ENCODE assay signal across 8 mouse cellular contexts in the genomic region with DNA sequence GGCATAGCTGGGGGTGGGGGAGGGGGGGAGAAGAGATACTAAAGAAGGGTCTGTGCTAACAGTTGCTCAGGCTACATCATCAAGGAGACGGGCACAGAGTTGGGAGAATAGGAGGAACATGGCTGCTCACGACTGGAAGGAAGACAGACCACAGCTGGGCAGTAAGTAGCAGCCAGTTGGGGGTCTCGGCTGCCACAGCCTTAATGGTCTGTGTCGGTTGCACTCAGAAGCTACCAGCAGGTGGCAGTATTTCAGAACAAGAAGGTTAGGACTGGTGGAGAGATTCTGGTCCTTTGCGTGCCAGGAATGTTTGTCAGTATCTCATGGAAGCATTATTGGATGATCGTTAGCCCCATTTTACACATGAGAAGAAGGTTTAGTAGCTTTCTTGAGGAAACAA.
DNase-seq lines count a peak whose midpoint lies in the region; ATAC-seq and TF ChIP-seq lines count a peak whose summit lies in the region.

No protein-coding gene starts in this region.

- CTCF ChIA-PET in Patski (lab: Charles Lee): interaction anchor here (1.1 to 1.2 kb wide), 4 partner anchors 9 to 94 kb away, joined by 3 to 4 read pairs (median 3); no protein-coding TSS in a partner anchor

- peak; percentile 84 for TF ChIP-seq CTCF in Patski (IDR thresholded peaks at IDR 0.05)

- POLR2A ChIA-PET in Patski (lab: Charles Lee): no interaction called here

- ATAC-seq in Patski: peak; percentile 33

- in situ Hi-C loops in Patski (cut with MboI; ENCODE audit: low pct_unique_long_range_greater_than_20kb): loop anchor here (10.0 kb wide), 2 partner anchors 313 to 607 kb away; no protein-coding TSS in a partner anchor

- no peaks in the 10 kb centered on the region for H3K27me3 ChIP-seq in Patski

- intact Hi-C loops in heart, postnatal 14 days (cut with DNase I): loop anchor here (1.0 to 10.0 kb wide), 5 partner anchors 65 to 607 kb away; no protein-coding TSS in a partner anchor

- DNase-seq in adrenal gland, adult (ENCODE audit: inconsistent age in 2 of 2, low spot score in 1 of 2): peak; percentile 39 to 84
- DNase-seq in adrenal gland, adult 8-10 months: no peak
- no peak for DNase-seq in Patski (ENCODE audit: low read depth, low spot score)
- peak; percentile 39 to 76 for DNase-seq in cerebellum, postnatal 4 days (ENCODE audit: low spot score in 2 of 2)
- DNase-seq in heart, postnatal 14 days: peak; percentile 47 to 80
- peak; percentile 23 to 49 for DNase-seq in layer of hippocampus, adult 8-10 months (ENCODE audit: low spot score in 2 of 2)
- DNase-seq in lung, postnatal 25 days (ENCODE audit: low spot score): peak; percentile 51
- DNase-seq in right cerebral cortex, postnatal 14 days: peak; percentile 61

Comparison
In these comparisons a context has a peak if more than half of its experiments do, and no peak if none do; other contexts are left out.
1. DNase-seq: peak in adrenal gland, adult (2 of 2), cerebellum, postnatal 4 days (2 of 2), heart, postnatal 14 days (2 of 2), layer of hippocampus, adult 8-10 months (2 of 2), lung, postnatal 25 days (single experiment) and right cerebral cortex, postnatal 14 days (single experiment); none in adrenal gland, adult 8-10 months (single experiment) and Patski (single experiment).